Mouse (Mus musculus) liver, embryonic 12.5 days (tissue): ENCODE results near the gene Ankrd35. TPM values are rescaled to one million over a fixed set of nuclear protein-coding genes. Genes with fewer than 3 reads are reported as not detected.

Source experiments
- ATAC-seq: fragments of 200-750 bp; cut with Nextera tagmentation; 2 replicates; pipeline ENCODE4 v1.8.0; 2017; ENCODE audit warnings: moderate number of reproducible peaks, mild to moderate bottlenecking, moderate library complexity
- H3K27ac ChIP-seq: fragments of 300-500 bp; sonication (generic); 2 replicates; pipeline ENCODE4 v1.5.1; 2016; ENCODE audit warnings: mild to moderate bottlenecking
- H3K27me3 ChIP-seq: fragments of 300-500 bp; sonication (generic); replicated peaks from 2 replicates; pipeline ENCODE4 v1.6.1; 2016; ENCODE audit warnings: mild to moderate bottlenecking, moderate library complexity
- H3K36me3 ChIP-seq: fragments of 300-500 bp; sonication (generic); 2 replicates; pipeline ENCODE4 v1.6.1; 2016; ENCODE audit warnings: mild to moderate bottlenecking, moderate library complexity
- H3K4me1 ChIP-seq: fragments of 300-500 bp; sonication (generic); 2 replicates; pipeline ENCODE4 v1.6.1; 2016
- H3K4me2 ChIP-seq: fragments of 300-500 bp; sonication (generic); 2 replicates; pipeline ENCODE4 v1.6.1; 2016; ENCODE audit warnings: mild to moderate bottlenecking, moderate library complexity
- H3K4me3 ChIP-seq: fragments of 300-500 bp; sonication (generic); 2 replicates; pipeline ENCODE4 v1.5.1; 2016; ENCODE audit warnings: mild to moderate bottlenecking, moderate library complexity
- H3K9ac ChIP-seq: fragments of 300-500 bp; sonication (generic); 2 replicates; pipeline ENCODE4 v1.6.1; 2016; ENCODE audit warnings: mild to moderate bottlenecking, moderate library complexity
- H3K9me3 ChIP-seq: fragments of 300-500 bp; sonication (generic); replicated peaks from 2 replicates; pipeline ENCODE4 v1.6.1; 2016; ENCODE audit warnings: mild to moderate bottlenecking, moderate library complexity
- whole genome bisulfite sequencing: fragments of 180-500 bp; shearing (Covaris S2); methylation state at CpG from one replicate; pipeline ENCODE4 v1.1.7; 2016; ENCODE audit not compliant: insufficient replicate concordance; 5-methylcytosine and 5-hydroxymethylcytosine counted together
- polyA plus RNA-seq: library from polyadenylated mRNA; unstranded; fragments of >200 nt; fragmentation: Nextera tagmentation; extraction: Ambion mirVana; gene quantifications from 2 replicates; pipeline ENCODE4 v1.2.1, GENCODE M21; 2016

Gene Ankrd35
- polyA plus RNA-seq, 1 experiment from 2014 or later: 0.31 TPM

GRCm38 (mm10) chr3:96696766-96697732, 27.1 kb downstream of the Ankrd35 start:
- Histone ChIP-seq H3K27ac (peak overlapping the region; percentile 88), H3K36me3 (peaks cover 20% of the 10 kb centered on the region), H3K9ac (peak overlapping the region; percentile 79), H3K4me2 (peak overlapping the region; percentile 95), H3K9me3 (no peaks in the 10 kb centered on the region), H3K4me1 (peaks cover 22% of the 10 kb centered on the region), H3K27me3 (no peaks in the 10 kb centered on the region; the same call in 1 of the 2 replicates), H3K4me3 (peak overlapping the region; percentile 81)
- WGBS: 2% methylated on average over 76 of the region's 85 CpGs
- ATAC-seq: peak; percentile 91

- Histone ChIP-seq H3K36me3 (peaks cover 36% of the 10 kb centered on the region), H3K4me3 (no peak overlapping the region), H3K27me3 (no peaks in the 10 kb centered on the region; the same call in 1 of the 2 replicates), H3K27ac (no peak overlapping the region), H3K9ac (no peak overlapping the region), H3K4me1 (peaks cover 22% of the 10 kb centered on the region), H3K9me3 (no peaks in the 10 kb centered on the region), H3K4me2 (no peak overlapping the region)
- WGBS: 56% methylated on average over 19 of the region's 19 CpGs
- no peak for ATAC-seq
Observed at GRCm38 (mm10) chr3:96698993-96699690, 29.2 kb downstream of the Ankrd35 start.

GRCm38 (mm10) chr3:96700376-96700775, 30.4 kb downstream of the Ankrd35 start:
- H3K9me3 ChIP-seq: no peaks in the 10 kb centered on the region
- no peak overlapping the region for H3K4me2 ChIP-seq
- H3K27ac ChIP-seq: no peak overlapping the region
- no peak for ATAC-seq
- no peak overlapping the region for H3K4me3 ChIP-seq
- WGBS: 29% methylated on average over 7 of the region's 7 CpGs
- H3K4me1 ChIP-seq: peaks cover 20% of the 10 kb centered on the region
- peaks cover 44% of the 10 kb centered on the region for H3K36me3 ChIP-seq
- H3K27me3 ChIP-seq: no peaks in the 10 kb centered on the region; the same call in 1 of the 2 replicates
- H3K9ac ChIP-seq: no peak overlapping the region

- Histone ChIP-seq H3K9ac (no peak overlapping the region), H3K4me1 (peaks cover 14% of the 10 kb centered on the region), H3K27me3 (peaks cover 3% of the 10 kb centered on the region), H3K4me3 (no peak overlapping the region), H3K4me2 (no peak overlapping the region), H3K9me3 (no peaks in the 10 kb centered on the region), H3K36me3 (peaks cover 44% of the 10 kb centered on the region), H3K27ac (no peak overlapping the region)
- 85% methylated on average over 4 of the region's 4 CpGs for WGBS
- no peak for ATAC-seq
Observed at GRCm38 (mm10) chr3:96701003-96701402, 31.1 kb downstream of the Ankrd35 start.

GRCm38 (mm10) chr3:96704778-96705177, 34.8 kb downstream of the Ankrd35 start:
- Histone ChIP-seq H3K9me3 (no peaks in the 10 kb centered on the region), H3K36me3 (peaks cover 45% of the 10 kb centered on the region), H3K9ac (no peak overlapping the region), H3K27ac (no peak overlapping the region), H3K4me3 (no peak overlapping the region), H3K4me2 (no peak overlapping the region), H3K27me3 (peaks cover 27% of the 10 kb centered on the region), H3K4me1 (peaks cover 12% of the 10 kb centered on the region)
- WGBS: 55% methylated on average over 11 of the region's 11 CpGs
- no peak for ATAC-seq

GRCm38 (mm10) chr3:96706217-96706616, 36.3 kb downstream of the Ankrd35 start:
- Histone ChIP-seq H3K9ac (no peak overlapping the region), H3K4me3 (no peak overlapping the region), H3K4me1 (peaks cover 12% of the 10 kb centered on the region), H3K27me3 (peaks cover 27% of the 10 kb centered on the region), H3K9me3 (no peaks in the 10 kb centered on the region), H3K4me2 (no peak overlapping the region), H3K36me3 (peaks cover 50% of the 10 kb centered on the region), H3K27ac (no peak overlapping the region)
- ATAC-seq: no peak
- WGBS: 78% methylated on average over 11 of the region's 11 CpGs

GRCm38 (mm10) chr3:96706984-96707383, 37.1 kb downstream of the Ankrd35 start:
- ATAC-seq: no peak
- peaks cover 12% of the 10 kb centered on the region for H3K4me1 ChIP-seq
- H3K36me3 ChIP-seq: peaks cover 52% of the 10 kb centered on the region
- H3K4me3 ChIP-seq: no peak overlapping the region
- H3K9ac ChIP-seq: no peak overlapping the region
- WGBS: 59% methylated on average over 7 of the region's 7 CpGs
- H3K9me3 ChIP-seq: no peaks in the 10 kb centered on the region
- no peak overlapping the region for H3K4me2 ChIP-seq
- no peak overlapping the region for H3K27ac ChIP-seq
- peaks cover 27% of the 10 kb centered on the region for H3K27me3 ChIP-seq

- H3K9me3 ChIP-seq: no peaks in the 10 kb centered on the region
- H3K27ac ChIP-seq: no peak within 1 kb of the TSS
- peaks cover 27% of the 10 kb centered on the region for H3K27me3 ChIP-seq
- peak within 1 kb of the TSS; percentile 81 for H3K4me2 ChIP-seq
- peaks cover 12% of the 10 kb centered on the region for H3K4me1 ChIP-seq
- 8% methylated on average over 42 of the region's 42 CpGs for WGBS
- peak within 1 kb of the TSS; percentile 52 for H3K9ac ChIP-seq
- H3K4me3 ChIP-seq: peak within 1 kb of the TSS; percentile 58
- H3K36me3 ChIP-seq: peaks cover 56% of the 10 kb centered on the region
- peak; percentile 77 for ATAC-seq
Observed at GRCm38 (mm10) chr3:96707903-96708683, 38.2 kb downstream of the Ankrd35 start, which contains the start of gene Nudt17. TSS of gene Nudt17 (minus strand) at chr3:96708562.

GRCm38 (mm10) chr3:96708684-96709064, 38.7 kb downstream of the Ankrd35 start:
- Histone ChIP-seq H3K27ac (no peak overlapping the region), H3K4me2 (peak overlapping the region; percentile 81), H3K36me3 (peaks cover 56% of the 10 kb centered on the region), H3K9ac (no peak overlapping the region), H3K27me3 (peaks cover 27% of the 10 kb centered on the region), H3K9me3 (no peaks in the 10 kb centered on the region), H3K4me1 (peaks cover 12% of the 10 kb centered on the region), H3K4me3 (peak overlapping the region; percentile 58)
- 48% methylated on average over 2 of the region's 2 CpGs for WGBS
- peak; percentile 11; the same call in 1 of the 2 replicates for ATAC-seq

- H3K9me3 ChIP-seq: no peaks in the 10 kb centered on the region
- H3K27me3 ChIP-seq: no peaks in the 10 kb centered on the region
- no peak overlapping the region for H3K4me3 ChIP-seq
- H3K36me3 ChIP-seq: peaks cover 92% of the 10 kb centered on the region
- no peak for ATAC-seq
- WGBS: 78% methylated on average over 5 of the region's 5 CpGs
- no peak overlapping the region for H3K4me2 ChIP-seq
- no peak overlapping the region for H3K9ac ChIP-seq
- H3K27ac ChIP-seq: no peak overlapping the region
- H3K4me1 ChIP-seq: peaks cover 7% of the 10 kb centered on the region; the same call in 1 of the 2 replicates
Observed at GRCm38 (mm10) chr3:96714286-96714685, 44.4 kb downstream of the Ankrd35 start.

GRCm38 (mm10) chr3:96715854-96716253, 45.9 kb downstream of the Ankrd35 start:
- Histone ChIP-seq H3K27me3 (no peaks in the 10 kb centered on the region), H3K27ac (no peak overlapping the region), H3K4me2 (no peak overlapping the region), H3K9ac (no peak overlapping the region), H3K36me3 (peaks cover 93% of the 10 kb centered on the region), H3K4me1 (peaks cover 7% of the 10 kb centered on the region; the same call in 1 of the 2 replicates), H3K9me3 (no peaks in the 10 kb centered on the region), H3K4me3 (no peak overlapping the region)
- ATAC-seq: no peak
- 32% methylated on average over 2 of the region's 2 CpGs for WGBS
